Mouse (Mus musculus) v-Abl transformed pro-B cells (cell line): ENCODE data around the gene Aldh9a1.

Experiments
- in situ Hi-C, 2 experiments: fragments of 400-800 bp; cut with MboI; formaldehyde crosslinking; loops; one replicate each; pipeline ENCODE4 v1.15.1; 2025; ENCODE audit not compliant: unreplicated experiment in 2 of 2

The Aldh9a1 gene

DNA sequence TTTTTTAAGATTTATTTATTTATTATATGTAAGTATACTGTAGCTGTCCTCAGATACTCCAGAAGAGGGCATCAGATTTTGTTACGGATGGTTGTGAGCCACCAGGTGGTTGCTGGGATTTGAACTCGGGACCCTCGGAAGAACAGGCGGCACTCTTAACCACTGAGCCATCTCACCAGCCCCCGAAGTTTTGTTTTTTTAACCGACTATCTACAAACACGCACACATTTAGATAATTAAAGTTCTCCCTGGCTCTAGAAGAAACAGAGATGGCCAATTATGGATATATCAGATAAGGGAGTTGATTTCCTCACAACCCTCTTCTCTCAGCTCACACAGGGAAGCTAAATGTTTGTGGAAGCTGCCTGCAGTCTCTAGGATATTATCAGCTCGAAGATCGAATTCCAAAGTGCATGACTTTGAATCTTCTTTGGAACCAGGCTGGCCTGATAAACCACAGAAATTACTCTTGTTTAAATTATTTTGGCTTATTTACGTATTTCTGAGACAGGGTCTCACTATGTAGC is 3.7 kb upstream of the Aldh9a1 start:
- in situ Hi-C loops = loop anchor here (25.0 kb wide), 2 partner anchors 334 to 559 kb away; partner anchors contain the start of gene Fam78b (in 2 of the 2)

- in situ Hi-C loops = loop anchor here (25.0 kb wide), 2 partner anchors 337 to 562 kb away; partner anchors contain the start of gene Fam78b (in 2 of the 2)
Measured at GRCm38 (mm10) chr1:167349206-167349605, 585 bp upstream of the Aldh9a1 start.

DNA sequence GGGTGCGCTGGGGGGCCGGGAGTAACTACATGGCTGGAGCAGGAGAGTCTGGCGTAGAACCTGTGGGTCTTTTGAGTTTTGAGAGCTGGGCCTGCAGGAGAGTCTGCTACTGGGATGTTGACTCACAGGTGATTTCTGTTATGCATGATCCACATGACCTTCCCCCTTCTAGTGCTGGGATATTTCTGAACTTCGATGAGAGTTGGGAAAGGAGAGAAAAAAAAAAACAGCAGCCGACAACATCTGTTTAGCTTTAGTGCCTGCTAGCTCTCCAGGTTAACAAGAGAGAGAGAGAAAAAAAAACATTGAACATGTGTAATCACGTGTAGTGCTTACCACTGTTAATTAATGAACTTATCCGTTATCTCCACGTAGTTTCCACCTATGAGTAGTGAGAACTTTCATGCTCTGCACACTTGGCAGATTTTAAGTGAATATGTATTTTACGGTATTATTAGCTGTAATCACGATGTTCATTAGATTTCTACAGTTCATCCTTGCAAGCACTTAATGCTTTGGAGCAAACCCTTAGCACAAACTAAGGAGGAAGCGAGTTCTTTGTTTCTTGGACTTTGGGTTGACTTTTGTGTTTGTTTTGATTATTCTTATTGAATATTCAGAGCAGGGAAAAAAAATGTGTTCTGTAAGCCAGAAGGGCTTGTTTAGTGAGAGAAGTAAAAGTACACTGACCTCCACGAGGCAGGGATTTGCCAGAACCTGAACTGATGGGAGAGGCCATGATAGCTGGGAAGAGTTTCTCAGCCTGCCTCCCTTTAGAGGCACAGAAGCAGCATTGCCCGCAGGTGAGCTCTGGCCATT is 1.0 kb downstream of the Aldh9a1 start:
- in situ Hi-C loops = loop anchor here in 1 of 2 experiments (25.0 kb wide), 1 partner anchor 1189 kb away; no protein-coding TSS in a partner anchor

GRCm38 (mm10) chr1:167352403-167352802 is 2.6 kb downstream of the Aldh9a1 start:
- in situ Hi-C loops = loop anchor here in 1 of 2 experiments (25.0 kb wide), 1 partner anchor 1190 kb away; no protein-coding TSS in a partner anchor

GRCm38 (mm10) chr1:167357387-167357786 is 7.6 kb downstream of the Aldh9a1 start:
- in situ Hi-C loops = loop anchor here in 1 of 2 experiments (25.0 kb wide), 1 partner anchor 1195 kb away; no protein-coding TSS in a partner anchor

- in situ Hi-C loops = loop anchor here in 1 of 2 experiments (25.0 kb wide), 1 partner anchor 1196 kb away; no protein-coding TSS in a partner anchor
Measured at GRCm38 (mm10) chr1:167358731-167359130, 8.9 kb downstream of the Aldh9a1 start.

DNA sequence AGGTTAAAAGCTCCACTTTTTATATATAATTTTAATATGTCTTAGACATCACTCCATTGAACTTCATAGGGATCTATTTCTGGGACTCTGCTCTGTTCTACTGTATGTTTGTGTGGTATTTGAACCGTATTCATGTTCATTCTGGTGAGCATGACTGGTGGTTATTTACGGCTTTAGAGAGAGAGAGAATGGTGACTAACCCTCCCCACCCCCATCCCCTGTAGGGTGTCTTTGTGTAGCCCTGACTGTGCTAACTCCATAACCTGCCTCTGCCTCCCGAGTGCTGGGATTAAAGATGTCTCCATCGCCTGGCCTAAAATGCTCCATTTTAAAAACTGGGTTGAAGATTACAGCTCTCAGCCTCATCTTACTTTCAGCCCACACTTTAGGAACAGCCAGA is 10.5 kb downstream of the Aldh9a1 start:
- in situ Hi-C loops = loop anchor here in 1 of 2 experiments (25.0 kb wide), 1 partner anchor 1198 kb away; no protein-coding TSS in a partner anchor

DNA sequence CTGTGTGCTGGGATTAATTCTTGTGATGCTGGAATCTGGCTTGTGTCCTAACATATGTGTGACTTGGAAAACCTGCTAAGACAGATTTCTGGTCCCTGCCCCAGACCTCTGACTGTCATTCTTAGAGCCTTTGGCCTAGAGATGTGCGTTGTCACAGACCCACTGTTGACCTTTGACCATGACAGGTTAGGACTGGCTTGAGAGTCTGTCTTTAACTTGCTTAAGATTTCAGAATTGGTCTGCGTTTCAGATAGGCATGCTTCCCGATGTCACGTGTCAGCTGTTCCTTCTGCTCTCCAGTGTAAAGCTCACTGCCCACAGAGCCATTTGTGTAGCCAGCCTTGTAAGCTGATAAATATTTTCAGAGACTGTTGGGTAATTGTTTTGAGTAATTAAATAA is 13.0 kb downstream of the Aldh9a1 start:
- in situ Hi-C loops = loop anchor here in 1 of 2 experiments (25.0 kb wide), 1 partner anchor 1201 kb away; no protein-coding TSS in a partner anchor

DNA sequence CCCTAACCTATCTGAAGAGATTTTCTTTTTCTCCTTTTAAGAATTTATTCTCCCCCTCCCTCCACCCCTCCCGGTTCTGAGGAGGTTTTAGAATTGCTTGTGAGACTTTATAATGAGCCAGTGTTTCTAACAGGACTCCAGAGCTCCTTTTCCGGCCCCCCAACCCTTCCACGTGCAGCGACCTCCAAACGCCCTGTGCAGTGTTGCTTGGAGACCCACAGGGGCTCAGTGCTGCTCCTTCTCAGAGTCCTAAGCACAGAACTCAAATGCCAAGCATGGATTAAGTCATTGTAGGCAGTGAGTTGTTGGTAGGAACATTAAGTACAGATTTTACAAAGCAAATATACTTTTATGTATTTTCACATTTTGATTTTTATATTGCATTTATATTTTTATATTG is 13.5 kb downstream of the Aldh9a1 start:
- in situ Hi-C loops = loop anchor here in 1 of 2 experiments (25.0 kb wide), 1 partner anchor 1201 kb away; no protein-coding TSS in a partner anchor

- in situ Hi-C loops = loop anchor here in 1 of 2 experiments (25.0 kb wide), 1 partner anchor 1204 kb away; no protein-coding TSS in a partner anchor
Measured at GRCm38 (mm10) chr1:167365808-167366207, 16.0 kb downstream of the Aldh9a1 start.

DNA sequence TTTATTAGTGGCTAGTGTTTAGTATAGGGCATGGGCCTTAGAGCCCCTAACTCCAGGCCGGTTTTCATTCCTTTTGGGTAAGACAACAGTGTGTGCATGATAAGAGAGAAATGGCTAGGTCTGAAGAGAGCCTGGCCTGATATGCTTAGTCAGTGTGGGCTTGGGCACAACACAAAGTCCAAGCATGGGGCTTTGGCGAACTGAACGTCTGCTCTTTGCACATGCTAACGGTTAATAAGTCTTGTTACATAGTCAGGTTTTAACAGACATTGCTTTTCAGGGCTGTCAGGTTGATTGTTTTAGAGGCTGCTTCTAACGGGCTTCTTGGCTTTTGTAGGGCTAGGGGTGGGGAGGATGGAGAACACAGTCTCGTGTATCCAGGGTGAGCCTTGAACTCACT is 16.8 kb downstream of the Aldh9a1 start:
- in situ Hi-C loops = loop anchor here in 1 of 2 experiments (25.0 kb wide), 1 partner anchor 1204 kb away; no protein-coding TSS in a partner anchor

- in situ Hi-C loops = loop anchor here in 1 of 2 experiments (25.0 kb wide), 1 partner anchor 1206 kb away; no protein-coding TSS in a partner anchor
Measured at GRCm38 (mm10) chr1:167368018-167368417, 18.2 kb downstream of the Aldh9a1 start.

DNA sequence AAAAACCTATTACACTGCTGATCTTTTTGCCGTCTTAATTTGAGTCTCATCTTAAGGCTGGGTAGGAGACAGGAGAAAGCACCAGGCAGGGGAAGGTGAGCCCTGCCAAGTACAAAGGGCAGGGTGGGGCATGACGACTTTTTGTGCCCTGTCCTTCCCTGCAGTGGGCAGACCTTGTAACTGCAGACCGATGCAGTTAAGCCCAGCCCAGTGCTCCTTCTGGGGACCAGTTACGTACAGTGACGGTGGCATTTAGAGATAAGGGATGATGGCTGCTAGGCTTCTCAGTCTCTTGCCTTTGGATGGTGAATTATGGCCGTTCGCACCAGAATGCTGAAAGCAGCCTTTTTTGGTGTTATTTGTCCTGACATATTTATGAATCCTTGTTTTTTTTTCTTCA is 18.7 kb downstream of the Aldh9a1 start:
- in situ Hi-C loops = loop anchor here in 1 of 2 experiments (25.0 kb wide), 1 partner anchor 1206 kb away; no protein-coding TSS in a partner anchor

GRCm38 (mm10) chr1:167369905-167370304 is 20.1 kb downstream of the Aldh9a1 start:
- in situ Hi-C loops = loop anchor here (10.0 to 25.0 kb wide), 3 partner anchors 145 to 1208 kb away; no protein-coding TSS in a partner anchor

- in situ Hi-C loops = loop anchor here (10.0 to 25.0 kb wide), 3 partner anchors 148 to 1210 kb away; no protein-coding TSS in a partner anchor
Measured at GRCm38 (mm10) chr1:167372739-167373138, 22.9 kb downstream of the Aldh9a1 start.

GRCm38 (mm10) chr1:167374003-167374784 is 24.4 kb downstream of the Aldh9a1 start:
- in situ Hi-C loops = loop anchor here (10.0 to 25.0 kb wide), 3 partner anchors 149 to 1212 kb away; no protein-coding TSS in a partner anchor

DNA sequence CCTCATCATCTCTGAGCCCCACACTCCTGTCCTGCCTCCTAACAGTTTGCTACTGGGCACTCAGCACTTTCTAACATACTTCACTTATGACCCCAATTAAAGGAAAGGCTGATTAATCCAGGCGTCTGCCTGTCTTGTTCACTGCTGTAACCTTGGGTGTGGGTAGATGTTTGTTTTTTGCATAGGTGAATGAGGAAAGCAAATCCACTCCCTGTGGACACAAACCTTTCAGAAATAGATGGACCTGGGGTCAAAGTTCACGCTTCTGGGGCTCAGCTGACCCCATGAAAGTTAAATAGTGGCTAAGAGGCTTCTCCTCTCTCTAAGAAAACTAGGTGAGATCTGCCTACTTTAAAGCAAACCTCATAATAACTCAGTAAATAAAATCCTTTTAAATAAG is 25.2 kb downstream of the Aldh9a1 start:
- in situ Hi-C loops = loop anchor here (10.0 to 25.0 kb wide), 4 partner anchors 150 to 1213 kb away; partner anchors contain the start of gene Tada1 (in 1 of the 2)

DNA sequence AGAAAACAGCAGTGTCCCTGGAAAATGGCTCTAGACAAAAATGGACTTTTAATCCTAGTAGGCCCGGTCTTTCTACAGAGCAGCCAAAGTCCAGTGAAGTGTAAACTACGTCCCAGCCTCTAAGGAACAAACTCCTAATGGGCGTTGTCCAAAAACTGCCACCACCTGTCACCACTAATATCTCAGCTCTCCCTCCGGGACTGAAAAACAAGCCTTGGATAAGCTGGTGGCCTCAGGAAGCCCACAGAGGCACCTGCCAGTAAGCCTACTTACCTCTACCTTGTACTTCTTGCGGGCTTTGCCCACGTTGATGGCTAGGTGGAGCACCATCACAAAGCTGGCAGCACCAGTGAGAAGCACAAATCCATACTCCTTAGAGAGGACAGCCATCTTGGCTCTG is 28.2 kb downstream of the Aldh9a1 start:
- in situ Hi-C loops = loop anchor here (10.0 to 25.0 kb wide), 4 partner anchors 153 to 1216 kb away; partner anchors contain the start of gene Tada1 (in 1 of the 2)

GRCm38 (mm10) chr1:167379751-167380150 is 30.0 kb downstream of the Aldh9a1 start:
- in situ Hi-C loops = loop anchor here (10.0 to 25.0 kb wide), 4 partner anchors 155 to 1217 kb away; partner anchors contain the start of gene Tada1 (in 1 of the 2)
